Mouse (Mus musculus) MEL (cell line): Measurements from ENCODE around the gene Sox10. TPM values are rescaled to one million over a fixed set of nuclear protein-coding genes. Genes with fewer than 3 reads are reported as not detected.

Experiments used
- DNase-seq: peaks from one replicate; pipeline ENCODE4 v3.0.0; 2011; ENCODE audit warnings: low read depth, low spot score
- H3K27ac ChIP-seq: 2 replicates; pipeline ENCODE4 v1.5.1; 2012; ENCODE audit warnings: low read depth, mild to moderate bottlenecking, control low read depth, low read length, moderate library complexity; ENCODE audit not compliant: control insufficient read depth
- H3K27me3 ChIP-seq, 2 experiments: fragments of 150-350 bp in 1 of 2; sonication (generic) in 1 of 2; 2 replicates each; pipeline ENCODE4 v1.6.1; 2012; ENCODE audit warnings: low read length in 2 of 2, mild to moderate bottlenecking in 2 of 2, improper control_type of control experiment in 1 of 2, moderate library complexity in 1 of 2; ENCODE audit not compliant: insufficient read depth in 2 of 2, control insufficient read depth in 1 of 2
- H3K36me3 ChIP-seq, 2 experiments: 2 replicates each; pipeline ENCODE4 v1.6.1; 2012 to 2014; ENCODE audit warnings: low read length in 2 of 2, improper control_type of control experiment in 1 of 2, inconsistent platforms in 1 of 2, mild to moderate bottlenecking in 1 of 2; ENCODE audit not compliant: insufficient read depth in 2 of 2, control insufficient read depth in 1 of 2
- H3K4me1 ChIP-seq, 2 experiments: fragments of 150-350 bp in 1 of 2; sonication (generic) in 1 of 2; 2 replicates each; pipeline ENCODE4 v1.6.1; 2012; ENCODE audit warnings: low read length in 2 of 2, improper control_type of control experiment in 1 of 2, mild to moderate bottlenecking in 1 of 2; ENCODE audit not compliant: insufficient read depth in 2 of 2, control insufficient read depth in 1 of 2
- H3K4me3 ChIP-seq, 2 experiments: fragments of 150-350 bp in 1 of 2; sonication (generic) in 1 of 2; 2 replicates each; pipeline ENCODE4 v1.5.1; 2012; ENCODE audit warnings: low read depth in 2 of 2, low read length in 2 of 2, mild to moderate bottlenecking in 2 of 2, moderate library complexity in 2 of 2, control low read depth in 1 of 2, improper control_type of control experiment in 1 of 2; ENCODE audit not compliant: control insufficient read depth in 1 of 2, insufficient read depth in 1 of 2
- H3K79me2 ChIP-seq: 2 replicates; pipeline ENCODE4 v1.6.1; 2012; ENCODE audit warnings: mild to moderate bottlenecking, low read length, moderate library complexity; ENCODE audit not compliant: control insufficient read depth, poor library complexity, insufficient read depth
- H3K9ac ChIP-seq: 2 replicates; pipeline ENCODE4 v1.6.1; 2012; ENCODE audit warnings: low read depth, mild to moderate bottlenecking, control low read depth, low read length, moderate library complexity; ENCODE audit not compliant: control insufficient read depth, poor library complexity, severe bottlenecking
- H3K9me3 ChIP-seq: fragments of 150-350 bp; sonication (generic); replicated peaks from 2 replicates; pipeline ENCODE4 v1.6.1; 2012; ENCODE audit warnings: mild to moderate bottlenecking, low read length, improper control_type of control experiment, moderate library complexity; ENCODE audit not compliant: insufficient read depth
- BHLHE40 ChIP-seq: IDR thresholded peaks from 2 replicates; pipeline ENCODE4 v1.6.1; 2012; ENCODE audit warnings: low read depth, mild to moderate bottlenecking, inconsistent platforms, low read length, improper control_type of control experiment, borderline replicate concordance
- CHD2 ChIP-seq: IDR thresholded peaks from 2 replicates; pipeline ENCODE4 v1.6.1; 2011; ENCODE audit warnings: low read length, improper control_type of control experiment
- CTCF ChIP-seq, 3 experiments: IDR thresholded peaks in 2 of 3; conservative IDR thresholded peaks in 1 of 3; 2 replicates each; pipeline ENCODE4 v1.5.1; 2011 to 2012; ENCODE audit warnings: low read length in 3 of 3, low read depth in 2 of 3, mild to moderate bottlenecking in 2 of 3, improper control_type of control experiment in 1 of 3, inconsistent platforms in 1 of 3, mixed read lengths in 1 of 3, moderate library complexity in 1 of 3; ENCODE audit not compliant: control insufficient read depth in 1 of 3, insufficient read depth in 1 of 3, poor library complexity in 1 of 3, severe bottlenecking in 1 of 3
- ELF1 ChIP-seq: IDR thresholded peaks from 2 replicates; pipeline ENCODE4 v1.6.1; 2014; ENCODE audit warnings: low read depth, mild to moderate bottlenecking, inconsistent platforms, low read length, improper control_type of control experiment, moderate library complexity
- EP300 ChIP-seq, 2 experiments: IDR thresholded peaks; 2 replicates each; pipeline ENCODE4 v1.6.1; 2011; ENCODE audit warnings: improper control_type of control experiment in 2 of 2, low read length in 2 of 2, low read depth in 1 of 2, mild to moderate bottlenecking in 1 of 2
- ETS1 ChIP-seq: IDR thresholded peaks from 2 replicates; pipeline ENCODE4 v1.6.1; 2012; ENCODE audit warnings: low read depth, mild to moderate bottlenecking, inconsistent platforms, low read length, improper control_type of control experiment, moderate library complexity
- GABPA ChIP-seq: IDR thresholded peaks from 2 replicates; pipeline ENCODE4 v1.6.1; 2012; ENCODE audit warnings: low read depth, mild to moderate bottlenecking, inconsistent platforms, low read length, improper control_type of control experiment, moderate library complexity
- HCFC1 ChIP-seq: IDR thresholded peaks from 2 replicates; pipeline ENCODE4 v1.6.1; 2012; ENCODE audit warnings: low read depth, mild to moderate bottlenecking, inconsistent platforms, low read length, improper control_type of control experiment, moderate library complexity
- MAZ ChIP-seq: IDR thresholded peaks from 2 replicates; pipeline ENCODE4 v1.6.1; 2012; ENCODE audit warnings: low read depth, mild to moderate bottlenecking, inconsistent platforms, low read length, improper control_type of control experiment
- MEF2A ChIP-seq: IDR thresholded peaks from 2 replicates; pipeline ENCODE4 v1.6.1; 2014; ENCODE audit warnings: low read depth, mild to moderate bottlenecking, inconsistent platforms, low read length, improper control_type of control experiment; ENCODE audit not compliant: poor library complexity, insufficient replicate concordance, severe bottlenecking; ENCODE audit errors: extremely low read depth
- MYB ChIP-seq: IDR thresholded peaks from 2 replicates; pipeline ENCODE4 v1.6.1; 2011; ENCODE audit warnings: mild to moderate bottlenecking, low read depth, low read length, improper control_type of control experiment
- POLR2A ChIP-seq, 2 experiments: IDR thresholded peaks; 2 replicates each; pipeline ENCODE4 v1.6.1; 2011 to 2012; ENCODE audit warnings: low read length in 2 of 2, mild to moderate bottlenecking in 2 of 2, control low read depth in 1 of 2, improper control_type of control experiment in 1 of 2, low read depth in 1 of 2, moderate library complexity in 1 of 2; ENCODE audit not compliant: control insufficient read depth in 1 of 2, insufficient read depth in 1 of 2, poor library complexity in 1 of 2
- RAD21 ChIP-seq: IDR thresholded peaks from 2 replicates; pipeline ENCODE4 v1.6.1; 2011; ENCODE audit warnings: mild to moderate bottlenecking, low read depth, low read length, improper control_type of control experiment
- RCOR1 ChIP-seq: IDR thresholded peaks from 2 replicates; pipeline ENCODE4 v1.6.1; 2012; ENCODE audit warnings: low read depth, mild to moderate bottlenecking, inconsistent platforms, low read length, improper control_type of control experiment
- SMC3 ChIP-seq: IDR thresholded peaks from 2 replicates; pipeline ENCODE4 v1.6.1; 2011; ENCODE audit warnings: low read depth, low read length, improper control_type of control experiment
- TCF12 ChIP-seq: IDR thresholded peaks from 2 replicates; pipeline ENCODE4 v1.6.1; 2014; ENCODE audit warnings: low read depth, mild to moderate bottlenecking, inconsistent platforms, low read length, improper control_type of control experiment, moderate library complexity
- USF1 ChIP-seq: IDR thresholded peaks from 2 replicates; pipeline ENCODE4 v1.6.1; 2014; ENCODE audit warnings: low read depth, mild to moderate bottlenecking, inconsistent platforms, low read length, improper control_type of control experiment, moderate library complexity
- USF2 ChIP-seq, 2 experiments: IDR thresholded peaks; 2 replicates each; pipeline ENCODE4 v1.6.1; 2011 to 2012; ENCODE audit warnings: improper control_type of control experiment in 2 of 2, low read length in 2 of 2, borderline replicate concordance in 1 of 2, inconsistent platforms in 1 of 2, low read depth in 1 of 2, mild to moderate bottlenecking in 1 of 2; ENCODE audit not compliant: insufficient read depth in 1 of 2
- ZC3H11A ChIP-seq: IDR thresholded peaks from 2 replicates; pipeline ENCODE4 v1.6.1; 2012; ENCODE audit warnings: low read depth, mild to moderate bottlenecking, inconsistent platforms, low read length, improper control_type of control experiment
- ZKSCAN1 ChIP-seq: IDR thresholded peaks from 2 replicates; pipeline ENCODE4 v1.6.1; 2012; ENCODE audit warnings: low read depth, mild to moderate bottlenecking, inconsistent platforms, low read length, improper control_type of control experiment, moderate library complexity
- ZNF384 ChIP-seq: IDR thresholded peaks from 2 replicates; pipeline ENCODE4 v1.6.1; 2012; ENCODE audit warnings: low read depth, mild to moderate bottlenecking, inconsistent platforms, low read length, improper control_type of control experiment
- polyA plus RNA-seq, 2 experiments: library from polyadenylated mRNA; stranded (reverse) in 1 of 2; unstranded in 1 of 2; fragments of >175 nt in 1 of 2; fragments of >200 nt in 1 of 2; gene quantifications; 2 replicates each; pipeline versions ENCODE4 v1.2.1 to v1.2.4; 2012; ENCODE audit warnings: low replicate concordance in 2 of 2, low read depth in 1 of 2; ENCODE audit not compliant: insufficient read length in 2 of 2, insufficient read depth in 1 of 2, missing spikeins in 1 of 2
- total RNA-seq: library from RNA; depleted of rRNA; stranded (reverse); fragments of 300-350 nt; gene quantifications from 2 replicates; pipeline ENCODE4 v1.2.3, GENCODE M21; 2012

Gene Sox10
- total and polyA plus RNA-seq, 3 experiments, result not detected

- Histone ChIP-seq H3K9ac (no peak overlapping the region), H3K79me2 (no peaks in the 10 kb centered on the region), H3K27ac (no peak overlapping the region), H3K9me3 (no peaks in the 10 kb centered on the region), H3K4me1 (no peaks in the 10 kb centered on the region), H3K36me3 (peaks cover 0 to 2% of the 10 kb centered on the region in 2 experiments; a peak in 1 of 4 replicates), H3K27me3 (no peaks in the 10 kb centered on the region; a peak in 1 of 4 replicates), H3K4me3 (no peak overlapping the region)
- TF ChIP-seq BHLHE40 (no peak), GABPA (no peak), ETS1 (no peak), USF2 (IDR thresholded peaks at IDR 0.05; ENCODE audit: borderline replicate concordance in 1 of 2, insufficient read depth in 1 of 2, low read depth in 1 of 2, low read length in 2 of 2) (no peak), RAD21 (no peak), MEF2A (no peak), SMC3 (no peak), EP300 (IDR thresholded peaks at IDR 0.05; ENCODE audit: low read depth in 1 of 2, low read length in 2 of 2) (no peak), USF1 (no peak), HCFC1 (no peak), TCF12 (no peak), ZNF384 (no peak), ZC3H11A (no peak), CHD2 (no peak), ZKSCAN1 (no peak)
- no peak for DNase-seq
These were observed 12.3 kb downstream of the Sox10 start for GRCm38 (mm10) chr15:79152709-79153108.

- Histone ChIP-seq H3K9me3 (no peaks in the 10 kb centered on the region), H3K4me1 (no peaks in the 10 kb centered on the region), H3K9ac (no peak overlapping the region), H3K36me3 (peaks cover 0 to 2% of the 10 kb centered on the region in 2 experiments; a peak in 1 of 4 replicates), H3K27ac (no peak overlapping the region), H3K27me3 (no peaks in the 10 kb centered on the region; a peak in 1 of 4 replicates), H3K4me3 (no peak overlapping the region), H3K79me2 (no peaks in the 10 kb centered on the region)
- no peak for DNase-seq
- no peak for TF ChIP-seq ELF1
- TF ChIP-seq POLR2A (IDR thresholded peaks at IDR 0.05; ENCODE audit: control insufficient read depth in 1 of 2, insufficient read depth in 1 of 2, low read depth in 1 of 2, low read length in 2 of 2, poor library complexity in 1 of 2), result no peak
- no peak for TF ChIP-seq MAZ
- TF ChIP-seq USF2 (IDR thresholded peaks at IDR 0.05; ENCODE audit: borderline replicate concordance in 1 of 2, insufficient read depth in 1 of 2, low read depth in 1 of 2, low read length in 2 of 2), result no peak
- no peak for TF ChIP-seq ZNF384
- TF ChIP-seq MEF2A, result no peak
- TF ChIP-seq ZKSCAN1, result no peak
- no peak for TF ChIP-seq CTCF (IDR thresholded peaks at IDR 0.05 in 2 of 3, conservative IDR thresholded peaks at IDR 0.05 in 1 of 3; ENCODE audit: control insufficient read depth in 1 of 3, insufficient read depth in 1 of 3, low read depth in 2 of 3, low read length in 3 of 3, poor library complexity in 1 of 3, severe bottlenecking in 1 of 3)
- TF ChIP-seq ZC3H11A, result no peak
- no peak for TF ChIP-seq RCOR1
- TF ChIP-seq TCF12, result no peak
- no peak for TF ChIP-seq MYB
These were observed 13.2 kb downstream of the Sox10 start for GRCm38 (mm10) chr15:79151881-79152280.
